Mouse (Mus musculus): ENCODE data around the gene Epha8. TPM values are rescaled to one million over a fixed set of nuclear protein-coding genes. Genes with fewer than 3 reads are reported as not detected.

The Epha8 gene
- total and polyA plus RNA-seq, 3 experiments, result not detected

DNA sequence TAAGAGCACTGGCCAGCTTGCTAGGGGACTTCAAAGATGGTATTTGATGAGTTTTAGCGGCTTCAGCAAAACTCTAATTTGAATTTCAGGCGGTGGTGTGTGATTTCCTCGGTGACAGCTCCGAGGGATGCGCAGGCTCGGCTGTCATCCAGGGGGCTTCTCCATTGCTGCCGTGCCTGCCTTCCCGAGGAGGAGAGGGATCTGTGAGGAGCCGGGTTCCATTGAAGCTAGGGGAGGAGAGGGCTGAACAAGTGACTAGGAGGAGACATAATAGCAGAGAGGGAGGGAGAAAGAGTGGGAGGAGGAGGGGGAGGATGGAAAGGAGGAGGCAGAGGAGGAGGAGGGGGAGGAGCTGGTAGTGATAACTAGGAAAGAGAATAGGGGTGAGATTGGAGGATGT lies 10.9 kb upstream of the Epha8 start:
- Histone ChIP-seq H3K4me2 (ENCODE audit: insufficient read depth, low read depth, poor library complexity, severe bottlenecking) (no peak overlapping the region), H3K36me3 (replicated peaks in 1 of 2; ENCODE audit: control insufficient read depth in 1 of 2, insufficient read depth in 1 of 2, low read length in 1 of 2) (no peaks in the 10 kb centered on the region), H3K9me3 (replicated peaks; ENCODE audit: low read length) (peaks cover 5% of the 10 kb centered on the region), H3K4me1 (ENCODE audit: control insufficient read depth in 1 of 2, insufficient read depth in 2 of 2) (peaks cover 11 to 24% of the 10 kb centered on the region in 2 experiments), H3K27ac (ENCODE audit: insufficient read depth, low read depth) (no peak overlapping the region), H3K9ac (ENCODE audit: insufficient read depth, low read depth) (no peak overlapping the region), H3K27me3 (replicated peaks) (peaks cover 89% of the 10 kb centered on the region), H3K79me2 (replicated peaks; ENCODE audit: control insufficient read depth, extremely low read depth, insufficient read depth, poor library complexity, severe bottlenecking) (no peaks in the 10 kb centered on the region), H3K4me3 (replicated peaks in 1 of 3; ENCODE audit: low read depth in 2 of 3, low read length in 2 of 3, poor library complexity in 1 of 3) (no peak overlapping the region)
- in situ Hi-C loops (cut with MboI; ENCODE audit: low pct_ligation_motif_present, low pct_unique_long_range_greater_than_20kb, low sequenced_read_pairs) (loop anchor here (5.0 kb wide), 1 partner anchor 35 kb away; no protein-coding TSS in a partner anchor), dilution Hi-C loops (cut with MboI; ENCODE audit: extremely low pct_ligation_motif_present, extremely low pct_unique_long_range_greater_than_20kb, low sequenced_read_pairs) (no loop called here)
- no peak for DNase-seq (ENCODE audit: extremely low read depth)
- TF ChIP-seq SIN3A (IDR thresholded peaks at IDR 0.05; ENCODE audit: low read length) (no peak), MYC (IDR thresholded peaks at IDR 0.05; ENCODE audit: low read depth, low read length) (no peak)

DNA sequence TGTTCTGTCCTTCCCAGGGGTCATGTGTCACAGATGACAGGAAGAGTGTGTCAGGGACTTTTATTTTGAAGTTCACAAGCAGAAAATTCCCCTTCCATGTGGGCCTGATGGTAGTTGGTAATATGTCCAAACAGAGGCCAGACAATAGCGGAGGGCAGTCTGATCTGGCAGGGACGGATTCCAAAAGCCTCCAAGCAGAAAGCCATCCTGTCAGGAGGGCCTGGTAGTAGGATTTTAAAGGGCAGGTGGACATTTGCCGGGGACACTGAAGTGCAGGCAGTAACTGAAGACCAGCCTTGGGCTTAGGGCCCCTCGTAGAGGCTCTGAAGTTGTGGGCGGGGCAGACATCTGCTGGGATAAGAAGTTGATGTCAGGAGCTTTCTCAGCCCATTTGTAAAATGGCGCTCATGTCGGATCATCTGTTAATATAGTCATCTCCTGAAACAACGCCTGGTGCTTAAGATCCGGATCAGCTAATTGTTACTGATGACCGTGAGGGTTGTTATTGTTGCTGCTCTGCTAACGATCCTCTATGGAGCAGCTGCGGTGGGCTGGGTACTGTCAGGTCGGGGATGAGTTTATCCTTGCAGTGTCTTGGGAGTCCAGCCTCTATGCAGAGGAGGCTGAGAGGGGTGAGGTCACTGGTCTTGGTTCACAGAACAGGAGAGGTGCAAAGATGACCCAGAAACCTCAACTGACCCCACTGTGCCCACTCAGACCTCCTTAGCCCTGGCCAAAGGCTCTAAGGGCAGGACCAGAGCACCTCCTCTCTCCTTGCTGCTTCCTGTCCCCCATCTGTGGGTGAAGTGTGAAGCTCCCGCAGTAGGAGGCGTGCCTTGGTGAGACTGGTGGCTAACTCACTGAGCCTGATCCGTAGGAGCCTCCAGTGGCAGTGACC lies 10.1 kb upstream of the Epha8 start:
- in situ Hi-C loops (cut with MboI; ENCODE audit: low pct_ligation_motif_present, low pct_unique_long_range_greater_than_20kb, low sequenced_read_pairs), result loop anchor here (5.0 kb wide), 1 partner anchor 34 kb away; no protein-coding TSS in a partner anchor
- H3K27me3 ChIP-seq (replicated peaks), result peaks cover 89% of the 10 kb centered on the region
- TF ChIP-seq CHD2 (IDR thresholded peaks at IDR 0.05; ENCODE audit: low read length), result no peak
- TF ChIP-seq E2F4 (IDR thresholded peaks at IDR 0.05; ENCODE audit: insufficient replicate concordance, low read depth, low read length), result no peak
- TF ChIP-seq RAD21 (IDR thresholded peaks at IDR 0.05; ENCODE audit: low read depth, low read length), result no peak
- no peak for TF ChIP-seq POLR2A (IDR thresholded peaks at IDR 0.05; ENCODE audit: low read depth, low read length)
- TF ChIP-seq HCFC1 (IDR thresholded peaks at IDR 0.05; ENCODE audit: low read depth, low read length), result no peak
- TF ChIP-seq JUND (conservative IDR thresholded peaks at IDR 0.05; ENCODE audit: low read depth, low read length), result no peak
- TF ChIP-seq TBP (conservative IDR thresholded peaks at IDR 0.05; ENCODE audit: low read depth, low read length), result no peak
- no peak for TF ChIP-seq SIN3A (IDR thresholded peaks at IDR 0.05; ENCODE audit: low read length)
- no peak for TF ChIP-seq ZC3H11A (IDR thresholded peaks at IDR 0.05; ENCODE audit: low read depth, low read length)
- no peak for TF ChIP-seq GABPA (IDR thresholded peaks at IDR 0.05; ENCODE audit: insufficient replicate concordance, low read depth, low read length)
- TF ChIP-seq MYC (IDR thresholded peaks at IDR 0.05; ENCODE audit: low read depth, low read length), result no peak
- TF ChIP-seq NELFE (IDR thresholded peaks at IDR 0.05; ENCODE audit: low read depth, low read length), result no peak

More for the DNA sequence above, 10.1 kb upstream of the Epha8 start:
- no peak overlapping the region for H3K9ac ChIP-seq (ENCODE audit: insufficient read depth, low read depth)
- H3K4me2 ChIP-seq (ENCODE audit: insufficient read depth, low read depth, poor library complexity, severe bottlenecking), result no peak overlapping the region
- DNase-seq (ENCODE audit: extremely low read depth), result no peak
- H3K79me2 ChIP-seq (replicated peaks; ENCODE audit: control insufficient read depth, extremely low read depth, insufficient read depth, poor library complexity, severe bottlenecking), result no peaks in the 10 kb centered on the region
- H3K27ac ChIP-seq (ENCODE audit: insufficient read depth, low read depth), result no peak overlapping the region
- dilution Hi-C loops (cut with MboI; ENCODE audit: extremely low pct_ligation_motif_present, extremely low pct_unique_long_range_greater_than_20kb, low sequenced_read_pairs), result no loop called here
- peaks cover 5% of the 10 kb centered on the region for H3K9me3 ChIP-seq (replicated peaks; ENCODE audit: low read length)
- no peaks in the 10 kb centered on the region for H3K36me3 ChIP-seq (replicated peaks in 1 of 2; ENCODE audit: control insufficient read depth in 1 of 2, insufficient read depth in 1 of 2, low read length in 1 of 2)
- peaks cover 14 to 28% of the 10 kb centered on the region in 2 experiments for H3K4me1 ChIP-seq (ENCODE audit: control insufficient read depth in 1 of 2, insufficient read depth in 2 of 2)
- no peak overlapping the region for H3K4me3 ChIP-seq (replicated peaks in 1 of 3; ENCODE audit: low read depth in 2 of 3, low read length in 2 of 3, poor library complexity in 1 of 3)
